Mouse (Mus musculus): Measurements from ENCODE around the gene Aqp2. TPM values are rescaled to one million over a fixed set of nuclear protein-coding genes. Genes with fewer than 3 reads are reported as not detected.

Aqp2 gene
- total and polyA plus RNA-seq, 3 experiments, result not detected

- TF ChIP-seq HCFC1 (IDR thresholded peaks at IDR 0.05; ENCODE audit: low read depth, low read length) (no peak), USF1 (IDR thresholded peaks at IDR 0.05; ENCODE audit: low read depth, low read length) (no peak), CHD1 (IDR thresholded peaks at IDR 0.05; ENCODE audit: low read depth, low read length) (no peak), SMC3 (IDR thresholded peaks at IDR 0.05; ENCODE audit: low read depth, low read length) (no peak), POLR2AphosphoS5 (IDR thresholded peaks at IDR 0.05; ENCODE audit: borderline replicate concordance, low read depth, low read length) (no peak), GATA1 (IDR thresholded peaks at IDR 0.05; ENCODE audit: low read depth, low read length) (no peak), UBTF (IDR thresholded peaks at IDR 0.05; ENCODE audit: borderline replicate concordance, insufficient read depth, low read depth, low read length) (no peak), POLR2AphosphoS2 (IDR thresholded peaks at IDR 0.05; ENCODE audit: low read length) (no peak), CHD2 (IDR thresholded peaks at IDR 0.05; ENCODE audit: low read length) (no peak), MYC (IDR thresholded peaks at IDR 0.05; ENCODE audit: low read depth, low read length) (no peak)
- no peak overlapping the region for H3K4me3 ChIP-seq (ENCODE audit: control insufficient read depth in 1 of 2, insufficient read depth in 1 of 2, low read depth in 2 of 2, low read length in 2 of 2)
- H3K9me3 ChIP-seq (replicated peaks; ENCODE audit: insufficient read depth, low read length), result no peaks in the 10 kb centered on the region
- DNase-seq (ENCODE audit: low read depth, low spot score), result no peak
- no peak overlapping the region for H3K27ac ChIP-seq (ENCODE audit: control insufficient read depth, low read depth, low read length)
- H3K4me1 ChIP-seq (ENCODE audit: control insufficient read depth in 1 of 2, insufficient read depth in 2 of 2, low read length in 2 of 2), result no peaks in the 10 kb centered on the region
- H3K9ac ChIP-seq (ENCODE audit: control insufficient read depth, low read depth, low read length, poor library complexity, severe bottlenecking), result no peak overlapping the region
- no peaks in the 10 kb centered on the region for H3K79me2 ChIP-seq (ENCODE audit: control insufficient read depth, insufficient read depth, low read length, poor library complexity)
- H3K36me3 ChIP-seq (ENCODE audit: control insufficient read depth in 1 of 2, insufficient read depth in 2 of 2, low read length in 2 of 2), result no peaks in the 10 kb centered on the region
- peaks cover 12 to 21% of the 10 kb centered on the region in 2 experiments for H3K27me3 ChIP-seq (ENCODE audit: control insufficient read depth in 1 of 2, insufficient read depth in 2 of 2, low read length in 2 of 2)
Observed at GRCm38 (mm10) chr15:99569123-99569522, 9.7 kb upstream of the Aqp2 start.

GRCm38 (mm10) chr15:99583463-99584344, 4.8 kb downstream of the Aqp2 start:
- TF ChIP-seq HCFC1 (IDR thresholded peaks at IDR 0.05; ENCODE audit: low read depth, low read length) (no peak), ZKSCAN1 (IDR thresholded peaks at IDR 0.05; ENCODE audit: low read depth, low read length) (no peak), CHD2 (IDR thresholded peaks at IDR 0.05; ENCODE audit: low read length) (no peak), BHLHE40 (IDR thresholded peaks at IDR 0.05; ENCODE audit: borderline replicate concordance, low read depth, low read length) (no peak), NRF1 (IDR thresholded peaks at IDR 0.05; ENCODE audit: insufficient read depth, low read depth, low read length, poor library complexity, severe bottlenecking) (no peak), TCF12 (IDR thresholded peaks at IDR 0.05; ENCODE audit: low read depth, low read length) (no peak), GABPA (IDR thresholded peaks at IDR 0.05; ENCODE audit: low read depth, low read length) (no peak), SIN3A (IDR thresholded peaks at IDR 0.05; ENCODE audit: low read length) (no peak), POLR2AphosphoS5 (IDR thresholded peaks at IDR 0.05; ENCODE audit: borderline replicate concordance, low read depth, low read length) (no peak), TAL1 (IDR thresholded peaks at IDR 0.05; ENCODE audit: low read length) (no peak), EP300 (IDR thresholded peaks at IDR 0.05; ENCODE audit: low read depth in 1 of 2, low read length in 2 of 2) (no peak), MYB (IDR thresholded peaks at IDR 0.05; ENCODE audit: low read depth, low read length) (no peak), CHD1 (IDR thresholded peaks at IDR 0.05; ENCODE audit: low read depth, low read length) (no peak), USF2 (IDR thresholded peaks at IDR 0.05; ENCODE audit: borderline replicate concordance in 1 of 2, insufficient read depth in 1 of 2, low read depth in 1 of 2, low read length in 2 of 2) (no peak), TBP (IDR thresholded peaks at IDR 0.05; ENCODE audit: low read depth, low read length) (no peak), MEF2A (IDR thresholded peaks at IDR 0.05; ENCODE audit: extremely low read depth, insufficient replicate concordance, low read depth, low read length, poor library complexity, severe bottlenecking) (no peak), POLR2AphosphoS2 (IDR thresholded peaks at IDR 0.05; ENCODE audit: low read length) (no peak), ZMIZ1 (IDR thresholded peaks at IDR 0.05; ENCODE audit: low read depth, low read length) (no peak)
- no peak for DNase-seq (ENCODE audit: low read depth, low spot score)
- no peaks in the 10 kb centered on the region for H3K4me1 ChIP-seq (ENCODE audit: control insufficient read depth in 1 of 2, insufficient read depth in 2 of 2, low read length in 2 of 2)
- H3K36me3 ChIP-seq (ENCODE audit: control insufficient read depth in 1 of 2, insufficient read depth in 2 of 2, low read length in 2 of 2), result no peaks in the 10 kb centered on the region
- H3K9ac ChIP-seq (ENCODE audit: control insufficient read depth, low read depth, low read length, poor library complexity, severe bottlenecking), result no peak overlapping the region
- no peak overlapping the region for H3K27ac ChIP-seq (ENCODE audit: control insufficient read depth, low read depth, low read length)
- H3K9me3 ChIP-seq (replicated peaks; ENCODE audit: insufficient read depth, low read length), result no peaks in the 10 kb centered on the region
- no peaks in the 10 kb centered on the region for H3K79me2 ChIP-seq (ENCODE audit: control insufficient read depth, insufficient read depth, low read length, poor library complexity)
- H3K27me3 ChIP-seq (ENCODE audit: control insufficient read depth in 1 of 2, insufficient read depth in 2 of 2, low read length in 2 of 2), result peaks cover 10 to 17% of the 10 kb centered on the region in 2 experiments
- no peak overlapping the region for H3K4me3 ChIP-seq (ENCODE audit: control insufficient read depth in 1 of 2, insufficient read depth in 1 of 2, low read depth in 2 of 2, low read length in 2 of 2)
